Mouse (Mus musculus): ENCODE data around the gene Ccdc154. TPM values are rescaled to one million over a fixed set of nuclear protein-coding genes. Genes with fewer than 3 reads are reported as not detected.
A peak's percentile ranks its signal among the peaks of the same experiment; 100 is the strongest.

The Ccdc154 gene
- polyA plus RNA-seq, 1 experiment from 2014 or later, result not detected

DNA sequence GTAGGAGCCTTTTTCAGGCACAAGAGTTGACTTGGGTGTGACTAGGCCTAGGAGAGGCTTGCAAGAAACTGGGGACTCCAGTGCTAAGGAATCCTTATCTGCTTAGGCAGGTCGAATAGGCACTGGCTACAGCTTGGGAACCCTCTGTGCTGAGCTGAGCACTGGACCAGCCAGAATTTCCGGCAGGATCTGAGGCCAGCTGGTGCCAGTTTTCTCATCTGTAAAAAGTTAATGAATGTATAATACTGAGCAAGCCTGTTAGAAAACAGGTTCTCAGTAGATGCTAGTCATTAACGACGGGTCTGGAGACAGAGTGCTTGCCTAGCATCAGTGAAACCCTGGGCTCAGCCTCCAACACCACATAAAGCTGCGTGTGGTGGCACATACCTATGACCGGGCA lies 26.6 kb upstream of the Ccdc154 start:
- Histone ChIP-seq H3K27ac (no peak overlapping the region), H3K9me3 (no peaks in the 10 kb centered on the region), H3K4me3 (replicated peaks) (no peak overlapping the region), H3K36me3 (peaks cover 9% of the 10 kb centered on the region), H3K4me2 (no peak overlapping the region), H3K4me1 (replicated peaks) (peaks cover 10% of the 10 kb centered on the region), H3K27me3 (no peaks in the 10 kb centered on the region), H3K9ac (replicated peaks) (no peak overlapping the region)
- ATAC-seq (ENCODE audit: insufficient number of reproducible peaks, insufficient read depth, low FRiP score, low TSS enrichment, low read depth), result no peak
- 84% methylated on average over 6 of the region's 6 CpGs for WGBS

DNA sequence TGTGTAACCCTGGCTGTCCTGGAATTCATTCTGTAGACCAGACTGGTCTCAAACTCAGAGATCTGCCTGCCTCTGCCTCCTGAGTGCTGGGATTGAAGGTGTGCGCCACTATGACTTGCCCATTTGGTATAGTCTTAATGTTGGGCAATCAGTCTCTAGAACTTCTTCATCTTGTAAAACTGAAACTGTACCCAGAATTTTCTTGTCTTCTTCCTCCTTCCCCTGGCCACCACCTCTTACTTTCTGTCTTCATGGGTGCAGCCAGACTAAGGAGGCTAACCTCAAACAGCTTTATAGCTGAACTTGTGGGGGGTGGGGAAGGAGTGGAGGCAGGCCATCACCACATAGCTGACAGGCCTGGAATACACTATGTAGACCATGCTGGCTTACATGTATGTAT lies 23.5 kb upstream of the Ccdc154 start:
- Histone ChIP-seq H3K4me2 (no peak overlapping the region), H3K36me3 (peaks cover 14% of the 10 kb centered on the region), H3K27me3 (no peaks in the 10 kb centered on the region), H3K4me1 (replicated peaks) (peaks cover 10% of the 10 kb centered on the region), H3K9ac (replicated peaks) (no peak overlapping the region), H3K27ac (no peak overlapping the region), H3K9me3 (no peaks in the 10 kb centered on the region), H3K4me3 (replicated peaks) (no peak overlapping the region)
- 92% methylated on average over 1 of the region's 1 CpGs for WGBS
- no peak for ATAC-seq (ENCODE audit: insufficient number of reproducible peaks, insufficient read depth, low FRiP score, low TSS enrichment, low read depth)

DNA sequence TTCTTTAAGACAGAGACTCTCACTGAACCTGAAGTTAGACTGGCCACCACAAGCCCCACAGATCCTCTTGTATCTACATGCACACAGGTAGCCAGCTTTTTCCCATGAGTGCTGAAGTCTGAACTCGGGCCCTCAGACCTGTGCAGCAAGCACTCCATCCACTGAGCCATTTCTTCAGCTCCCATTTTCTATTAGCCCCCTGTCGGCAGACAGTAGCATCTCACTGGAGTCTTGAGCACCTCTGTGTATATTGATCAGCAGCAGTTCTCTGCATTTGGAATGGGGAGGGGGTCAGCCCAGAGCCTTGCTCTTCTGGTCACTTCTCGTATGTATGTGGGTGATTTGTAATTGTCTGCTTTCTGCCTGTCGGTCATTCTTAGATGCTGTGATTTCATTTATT lies 22.3 kb upstream of the Ccdc154 start:
- Histone ChIP-seq H3K9me3 (no peaks in the 10 kb centered on the region), H3K4me3 (replicated peaks) (no peak overlapping the region), H3K4me1 (replicated peaks) (no peaks in the 10 kb centered on the region), H3K27ac (no peak overlapping the region), H3K9ac (replicated peaks) (no peak overlapping the region), H3K27me3 (no peaks in the 10 kb centered on the region), H3K36me3 (peaks cover 26% of the 10 kb centered on the region), H3K4me2 (no peak overlapping the region)
- WGBS, result 72% methylated on average over 4 of the region's 4 CpGs
- ATAC-seq (ENCODE audit: insufficient number of reproducible peaks, insufficient read depth, low FRiP score, low TSS enrichment, low read depth), result no peak

DNA sequence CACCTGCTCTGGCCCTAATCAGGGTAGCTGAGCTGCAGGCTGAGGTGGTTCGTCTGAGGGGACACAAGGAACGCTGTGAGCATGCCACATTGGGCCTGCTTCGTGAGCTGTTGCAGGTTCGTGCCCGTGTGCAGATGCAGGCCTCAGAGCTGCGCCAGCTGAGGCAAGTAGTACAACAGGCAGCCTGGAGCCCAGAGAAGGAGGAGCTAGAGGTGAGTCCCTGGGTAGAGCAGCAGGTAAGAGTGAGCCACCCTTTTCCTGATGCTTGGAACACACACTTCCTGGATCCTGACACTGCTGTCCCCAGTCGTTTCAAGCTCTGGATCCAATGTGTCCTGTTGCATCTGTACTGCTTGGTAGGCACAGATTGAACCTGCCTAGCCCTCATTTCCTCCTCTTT lies 1.1 kb downstream of the Ccdc154 start:
- H3K9me3 ChIP-seq, result no peaks in the 10 kb centered on the region
- no peaks in the 10 kb centered on the region for H3K27me3 ChIP-seq
- no peak overlapping the region for H3K27ac ChIP-seq
- no peak for ATAC-seq (ENCODE audit: insufficient number of reproducible peaks, insufficient read depth, low FRiP score, low TSS enrichment, low read depth)
- WGBS, result 72% methylated on average over 7 of the region's 7 CpGs
- H3K4me2 ChIP-seq, result no peak overlapping the region
- peaks cover 30% of the 10 kb centered on the region for H3K36me3 ChIP-seq
- 0 out of 2 replicates have a peak overlapping the region, but pooled peaks have one; percentile 8 for H3K9ac ChIP-seq (replicated peaks)
- H3K4me3 ChIP-seq (replicated peaks), result no peak overlapping the region
- no peaks in the 10 kb centered on the region for H3K4me1 ChIP-seq (replicated peaks)

DNA sequence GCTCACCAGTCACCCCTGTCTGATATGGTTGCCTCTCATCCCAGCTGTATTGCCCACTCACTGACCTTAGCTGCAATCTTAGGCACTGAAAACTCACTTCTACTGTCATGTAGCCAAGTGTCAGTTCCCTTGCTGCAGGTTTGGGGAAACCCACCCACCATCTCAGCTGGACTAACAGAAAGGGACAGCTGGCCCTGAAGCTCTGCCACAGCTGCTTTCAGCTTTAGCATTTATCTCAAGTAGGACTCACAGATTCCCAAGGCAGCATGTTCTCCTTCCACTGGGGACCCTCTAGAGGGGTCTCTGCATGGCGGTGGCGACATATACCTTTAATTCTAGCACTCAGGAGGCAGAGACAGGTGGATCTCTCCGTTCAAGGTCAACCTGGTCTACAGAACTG lies 2.5 kb downstream of the Ccdc154 start:
- H3K4me2 ChIP-seq, result no peak overlapping the region
- WGBS, result 78% methylated on average over 3 of the region's 3 CpGs
- ATAC-seq (ENCODE audit: insufficient number of reproducible peaks, insufficient read depth, low FRiP score, low TSS enrichment, low read depth), result no peak

DNA sequence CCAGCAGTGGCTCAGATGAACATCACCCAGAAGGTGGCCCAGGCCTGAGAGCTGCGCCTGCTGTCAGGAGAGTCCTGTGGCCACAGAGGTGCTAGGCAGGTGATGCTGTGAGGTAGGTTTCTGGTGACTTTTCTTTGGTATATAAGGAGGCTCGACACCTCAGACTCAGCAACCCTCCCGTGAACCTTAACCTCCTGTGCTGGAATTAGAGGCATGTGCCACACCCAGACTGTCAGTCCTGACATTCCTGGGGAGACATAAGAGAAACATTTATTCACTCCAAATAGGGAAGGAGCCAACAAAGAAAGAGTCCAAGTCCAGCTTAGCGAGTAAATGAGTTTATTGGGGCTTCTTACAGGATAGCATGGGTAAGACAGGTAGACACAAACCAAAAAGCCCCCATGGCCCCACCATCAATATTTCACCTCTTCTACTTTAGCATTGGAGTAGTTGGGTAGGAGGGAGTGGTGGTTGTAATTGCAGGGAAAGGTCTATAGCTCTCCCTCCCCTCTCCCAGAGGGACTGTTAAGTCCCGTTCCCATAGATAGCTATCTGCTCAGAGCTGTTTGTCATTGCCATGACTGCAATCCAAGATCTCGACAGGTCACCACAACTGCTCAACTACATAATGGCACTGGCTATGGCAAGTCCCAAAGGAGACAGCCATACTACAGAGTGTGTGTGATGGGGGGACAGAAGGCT lies 3.9 kb downstream of the Ccdc154 start:
- WGBS, result 42% methylated on average over 6 of the region's 6 CpGs
- peaks cover 7% of the 10 kb centered on the region for H3K36me3 ChIP-seq
- H3K4me2 ChIP-seq, result no peak overlapping the region
- H3K9me3 ChIP-seq, result no peaks in the 10 kb centered on the region
- no peak overlapping the region for H3K27ac ChIP-seq
- ATAC-seq (ENCODE audit: insufficient number of reproducible peaks, insufficient read depth, low FRiP score, low TSS enrichment, low read depth), result no peak
- H3K9ac ChIP-seq (replicated peaks), result no peak overlapping the region
- no peaks in the 10 kb centered on the region for H3K4me1 ChIP-seq (replicated peaks)
- no peak overlapping the region for H3K4me3 ChIP-seq (replicated peaks)
- no peaks in the 10 kb centered on the region for H3K27me3 ChIP-seq

More for the DNA sequence above, 2.5 kb downstream of the Ccdc154 start:
- H3K9ac ChIP-seq (replicated peaks), result no peak overlapping the region
- peaks cover 21% of the 10 kb centered on the region for H3K36me3 ChIP-seq
- H3K4me1 ChIP-seq (replicated peaks), result no peaks in the 10 kb centered on the region
- no peaks in the 10 kb centered on the region for H3K9me3 ChIP-seq
- H3K27ac ChIP-seq, result no peak overlapping the region
- no peaks in the 10 kb centered on the region for H3K27me3 ChIP-seq
- no peak overlapping the region for H3K4me3 ChIP-seq (replicated peaks)

DNA sequence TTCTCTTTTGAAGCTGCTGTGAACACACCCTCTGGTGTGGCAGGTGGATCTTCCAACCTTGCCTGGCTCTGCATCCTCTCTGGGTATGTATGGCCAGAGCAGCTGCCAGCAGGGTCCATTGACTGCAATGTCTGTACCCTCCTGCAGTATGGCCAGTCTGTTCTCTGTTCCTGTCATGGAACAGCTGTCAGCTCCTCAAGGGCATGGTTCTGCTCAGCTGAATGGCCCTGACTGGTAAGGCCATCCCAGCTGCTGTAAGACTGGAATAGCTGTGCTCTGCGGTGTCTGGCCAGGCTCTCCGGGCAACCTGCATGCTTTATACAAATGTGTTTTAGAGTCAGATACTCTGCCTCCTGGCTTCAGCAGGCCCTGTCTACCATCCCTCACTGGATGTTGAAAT lies 7.4 kb downstream of the Ccdc154 start:
- WGBS, result 89% methylated on average over 2 of the region's 2 CpGs
- Histone ChIP-seq H3K27me3 (no peaks in the 10 kb centered on the region), H3K27ac (no peak overlapping the region), H3K36me3 (no peaks in the 10 kb centered on the region), H3K4me2 (no peak overlapping the region), H3K4me1 (replicated peaks) (no peaks in the 10 kb centered on the region), H3K4me3 (replicated peaks) (no peak overlapping the region), H3K9me3 (no peaks in the 10 kb centered on the region), H3K9ac (replicated peaks) (no peak overlapping the region)
- no peak for ATAC-seq (ENCODE audit: insufficient number of reproducible peaks, insufficient read depth, low FRiP score, low TSS enrichment, low read depth)

DNA sequence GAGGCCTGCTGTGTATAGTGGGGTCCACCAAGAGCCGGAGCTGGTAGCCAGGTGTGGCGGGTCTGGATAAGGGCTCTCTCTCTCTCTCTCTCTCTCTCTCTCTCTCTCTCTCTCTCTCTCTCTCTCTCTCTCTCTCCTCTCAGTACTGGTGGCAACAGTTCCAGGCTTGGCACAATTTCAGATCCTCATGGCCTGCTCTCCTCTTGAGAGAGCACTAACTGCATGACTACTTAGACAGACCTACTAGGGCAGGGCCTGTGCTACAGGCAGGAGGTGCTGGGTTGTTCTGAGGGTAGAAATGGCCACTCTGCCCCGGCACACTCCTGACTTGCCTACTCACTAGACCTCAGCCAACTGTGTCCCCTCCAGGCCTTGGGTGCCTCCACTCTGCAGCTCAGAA lies 10.3 kb downstream of the Ccdc154 start:
- ATAC-seq (ENCODE audit: insufficient number of reproducible peaks, insufficient read depth, low FRiP score, low TSS enrichment, low read depth), result no peak
- WGBS, result 89% methylated on average over 3 of the region's 3 CpGs
- H3K27me3 ChIP-seq, result peaks cover 12% of the 10 kb centered on the region; the same call in 1 of the 2 replicates
- H3K9me3 ChIP-seq, result no peaks in the 10 kb centered on the region
- H3K9ac ChIP-seq (replicated peaks), result no peak overlapping the region
- H3K4me1 ChIP-seq (replicated peaks), result no peaks in the 10 kb centered on the region
- no peaks in the 10 kb centered on the region for H3K36me3 ChIP-seq
- no peak overlapping the region for H3K27ac ChIP-seq
- H3K4me2 ChIP-seq, result no peak overlapping the region
- no peak overlapping the region for H3K4me3 ChIP-seq (replicated peaks)

DNA sequence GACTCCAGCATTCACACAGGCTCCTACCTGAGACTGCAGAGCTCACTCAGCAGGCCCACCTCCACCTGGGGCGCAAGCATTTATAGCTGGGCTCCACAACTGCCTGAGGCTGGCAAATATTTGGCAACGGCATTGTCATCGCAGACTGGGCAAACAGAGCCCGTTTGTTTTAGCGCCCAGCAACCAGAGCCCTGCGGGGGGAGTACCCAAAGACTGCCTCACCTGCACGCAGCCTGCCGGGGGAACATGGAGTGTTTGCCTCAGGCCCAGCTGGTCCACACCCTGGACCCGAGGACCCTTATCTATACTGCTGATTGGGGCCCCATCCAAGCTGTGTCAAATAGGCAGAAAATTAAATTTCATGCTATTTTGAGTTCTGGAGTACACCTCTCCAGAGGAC lies 13.2 kb downstream of the Ccdc154 start, which contains the start of gene Gm38655:
Gene Gm38655 (minus strand): TSS at position 61 of the 400 bp plus-strand sequence.
- H3K27ac ChIP-seq, result no peak within 1 kb of the TSS
- 70% methylated on average over 9 of the region's 9 CpGs for WGBS
- no peak within 1 kb of the TSS for H3K4me3 ChIP-seq (replicated peaks)
- H3K4me2 ChIP-seq, result no peak within 1 kb of the TSS
- ATAC-seq (ENCODE audit: insufficient number of reproducible peaks, insufficient read depth, low FRiP score, low TSS enrichment, low read depth), result no peak
- H3K9ac ChIP-seq (replicated peaks), result no peak within 1 kb of the TSS
- H3K9me3 ChIP-seq, result no peaks in the 10 kb centered on the region
- H3K27me3 ChIP-seq, result peaks cover 14% of the 10 kb centered on the region
- no peaks in the 10 kb centered on the region for H3K36me3 ChIP-seq
- no peaks in the 10 kb centered on the region for H3K4me1 ChIP-seq (replicated peaks)

DNA sequence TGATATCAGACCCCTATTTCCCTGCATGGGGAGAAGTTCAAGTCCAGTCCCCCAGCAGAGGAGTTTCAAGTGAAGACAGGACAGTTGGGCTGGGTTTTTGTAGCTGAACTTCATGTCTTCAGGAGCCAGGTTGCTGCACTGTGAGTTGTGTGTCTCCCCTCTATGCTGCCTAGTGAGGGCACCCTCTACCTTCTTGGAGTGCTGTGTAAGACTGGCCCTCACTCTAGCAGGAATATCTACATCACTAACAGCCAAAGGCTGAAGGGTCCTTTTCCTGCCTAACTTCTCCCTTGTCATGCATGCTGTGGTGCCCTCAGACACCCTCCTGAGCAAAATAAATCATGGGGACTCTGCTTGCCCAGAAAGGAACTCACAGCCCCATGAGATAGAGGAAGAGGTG lies 21.0 kb downstream of the Ccdc154 start:
- Histone ChIP-seq H3K9me3 (no peaks in the 10 kb centered on the region), H3K27me3 (peaks cover 4% of the 10 kb centered on the region; the same call in 1 of the 2 replicates), H3K4me1 (replicated peaks) (peaks cover 18% of the 10 kb centered on the region), H3K4me3 (replicated peaks) (peak overlapping the region; percentile 97; the same call in 1 of the 2 replicates), H3K27ac (no peak overlapping the region), H3K4me2 (peak overlapping the region; percentile 99), H3K9ac (replicated peaks) (no peak overlapping the region), H3K36me3 (peaks cover 4% of the 10 kb centered on the region)
- no peak for ATAC-seq (ENCODE audit: insufficient number of reproducible peaks, insufficient read depth, low FRiP score, low TSS enrichment, low read depth)

DNA sequence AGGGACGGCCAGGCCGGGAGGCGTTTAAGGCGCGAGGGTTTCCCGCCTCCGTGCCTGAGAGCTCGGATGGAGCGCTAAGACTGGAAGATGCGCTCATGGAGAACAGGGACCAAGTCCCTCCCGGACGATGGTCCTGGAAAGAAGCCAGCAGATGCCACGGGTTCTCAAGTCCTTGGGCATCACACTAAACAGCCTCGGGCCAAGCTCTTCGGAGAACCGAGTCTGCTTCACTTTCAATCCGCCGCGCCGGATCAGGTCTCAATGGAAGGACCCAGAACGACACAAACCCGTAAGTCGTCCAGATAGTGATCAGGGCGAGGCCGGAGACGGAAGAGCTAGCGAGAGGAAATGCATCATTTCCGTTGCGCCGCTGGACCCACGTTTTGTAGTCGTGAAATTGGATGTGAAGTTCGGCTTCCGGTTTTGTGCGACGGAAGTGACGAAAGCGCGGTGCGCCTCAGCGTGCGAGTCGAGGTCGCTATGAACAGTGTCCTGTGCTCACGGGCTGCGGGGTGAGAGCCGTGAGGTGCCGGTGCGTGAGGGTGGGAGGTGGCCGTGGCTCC lies 21.9 kb downstream of the Ccdc154 start, which contains the start of gene BC003965:
Gene BC003965 (plus strand): TSS at position 426 of the 563 bp plus-strand sequence.
- ATAC-seq (ENCODE audit: insufficient number of reproducible peaks, insufficient read depth, low FRiP score, low TSS enrichment, low read depth), result peak; percentile 78
- Histone ChIP-seq H3K4me2 (peak within 1 kb of the TSS; percentile 99), H3K27ac (peak within 1 kb of the TSS; percentile 83), H3K4me3 (replicated peaks) (peak within 1 kb of the TSS; percentile 97), H3K9ac (replicated peaks) (peak within 1 kb of the TSS; percentile 73), H3K4me1 (replicated peaks) (peaks cover 20% of the 10 kb centered on the region), H3K9me3 (no peaks in the 10 kb centered on the region), H3K27me3 (peaks cover 4% of the 10 kb centered on the region; the same call in 1 of the 2 replicates), H3K36me3 (peaks cover 4% of the 10 kb centered on the region)
- WGBS, result under 1% methylated on average over 50 of the region's 50 CpGs

Measured in limb, embryonic 12.5 days (tissue).